ENCODE assay signal across 8 mouse cellular contexts in the genomic region with DNA sequence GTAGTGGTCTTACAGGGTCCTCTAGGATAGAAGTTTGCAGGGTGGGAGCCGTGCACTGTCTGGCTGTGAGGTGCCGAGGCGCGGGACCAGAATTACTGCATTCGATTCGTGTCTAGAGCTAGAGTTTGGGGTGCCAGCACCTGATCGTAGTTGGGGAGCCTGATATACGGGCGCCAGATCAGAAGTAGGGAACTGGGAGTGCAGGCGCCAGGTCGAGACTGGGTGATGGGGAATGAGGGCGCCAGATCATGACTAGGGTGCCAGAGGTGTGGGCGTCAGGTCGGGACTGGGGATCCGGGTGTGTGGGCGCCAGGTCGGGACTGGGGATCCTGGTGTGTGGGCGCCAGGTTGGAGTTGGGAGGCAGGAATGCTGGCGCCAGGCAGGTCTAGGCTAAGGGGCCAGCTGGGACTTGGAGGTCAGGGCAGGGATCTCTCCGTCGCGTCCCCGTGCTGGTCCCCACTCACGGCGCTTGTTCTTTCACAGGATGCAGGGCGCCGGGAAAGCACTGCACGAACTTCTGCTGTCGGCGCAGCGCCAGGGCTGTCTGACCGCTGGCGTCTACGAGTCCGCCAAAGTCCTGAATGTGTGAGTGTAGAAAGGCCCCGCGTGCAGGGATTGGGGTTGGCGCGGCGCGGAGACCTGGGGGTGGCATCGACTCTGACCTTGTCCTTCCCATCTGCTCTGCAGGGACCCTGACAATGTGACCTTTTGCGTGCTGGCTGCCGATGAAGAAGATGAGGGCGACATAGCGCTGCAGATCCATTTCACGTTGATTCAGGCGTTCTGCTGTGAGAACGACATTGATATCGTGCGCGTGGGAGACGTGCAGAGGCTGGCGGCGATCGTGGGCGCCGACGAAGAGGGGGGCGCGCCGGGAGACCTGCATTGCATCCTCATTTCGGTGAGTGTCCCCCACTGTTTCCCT. TPM values are rescaled to one million over a fixed set of nuclear protein-coding genes. Genes with fewer than 3 reads are reported as not detected.
DNase-seq lines count a peak whose midpoint lies in the region; ATAC-seq lines count a peak whose summit lies in the region.

No protein-coding gene starts in this region.

- peak overlapping the region; percentile 88 for H3K4me2 ChIP-seq in hindbrain, embryonic 13.5 days

- H3K4me3 ChIP-seq in hindbrain, embryonic 13.5 days = peak overlapping the region; percentile 52

- H3K27me3 ChIP-seq in hindbrain, embryonic 13.5 days = peaks cover 37% of the 10 kb centered on the region

- peak; percentile 48 for DNase-seq in MEL-GATA-1-ER (ENCODE audit: extremely low read depth, low read depth)
- DNase-seq in cerebellum, adult 9-10 months = peak; percentile 74
- peak; percentile 60 to 66 for DNase-seq in frontal cortex, postnatal 14 days (ENCODE audit: low spot score in 2 of 2)
- DNase-seq in left cerebral cortex, adult 11 months (ENCODE audit: low spot score) = peak; percentile 44
- DNase-seq in lung, postnatal 25 days (ENCODE audit: low spot score) = peak; percentile 62
- DNase-seq in right cerebral cortex, adult 18-20 months = peak; percentile 72
- DNase-seq in urinary bladder, adult 2 months (ENCODE audit: low spot score) = peak; percentile 53

- H3K9me3 ChIP-seq in hindbrain, embryonic 13.5 days = no peaks in the 10 kb centered on the region

- H3K27ac ChIP-seq in hindbrain, embryonic 13.5 days = peak overlapping the region; percentile 92

- WGBS in hindbrain, embryonic 13.5 days = under 1% methylated on average over 63 of the region's 63 CpGs

- ATAC-seq in hindbrain, embryonic 13.5 days (ENCODE audit: low FRiP score) = peak; percentile 36

- peaks cover 55% of the 10 kb centered on the region for H3K4me1 ChIP-seq in hindbrain, embryonic 13.5 days (replicated peaks)

- H3K9ac ChIP-seq in hindbrain, embryonic 13.5 days = peak overlapping the region; percentile 83

- no peaks in the 10 kb centered on the region for H3K36me3 ChIP-seq in hindbrain, embryonic 13.5 days

RNA-seq across cellular contexts. Expression of a gene that starts 0.7 kb away (rescaled TPM):
- polyA plus RNA-seq in hindbrain, embryonic 13.5 days (2015; fragmentation: Nextera tagmentation; extraction: Ambion mirVana) = 113 and 116 TPM in 2 replicates
- 68.6 and 122 TPM in 2 replicates for polyA plus RNA-seq in urinary bladder, adult 2 months (2012; rRNA removed)

RNA-seq across cellular contexts. Expression of a gene that starts 53.6 kb away (rescaled TPM):
- 10.5 and 10.9 TPM in 2 replicates for polyA plus RNA-seq in hindbrain, embryonic 13.5 days (2015; fragmentation: Nextera tagmentation; extraction: Ambion mirVana)
- 6.1 and 8.1 TPM in 2 replicates for polyA plus RNA-seq in urinary bladder, adult 2 months (2012; rRNA removed)

Comparison
In these comparisons a context has a peak if more than half of its experiments do, and no peak if none do; other contexts are left out.
1. Peak in every context shown above with its lines: DNase-seq, ATAC-seq, H3K4me3 ChIP-seq and H3K27ac ChIP-seq.